Mouse (Mus musculus) macrophage (primary cell): Measurements from ENCODE around the gene Cdh4. TPM values are rescaled to one million over a fixed set of nuclear protein-coding genes. Genes with fewer than 3 reads are reported as not detected.

Experiments used
- H3K27ac ChIP-seq: fragments of 350-480 bp; formaldehyde crosslinking; 2 replicates; pipeline ENCODE4 v1.9.0; 2021
- H3K36me3 ChIP-seq: fragments of 350-480 bp; formaldehyde crosslinking; 2 replicates; pipeline ENCODE4 v1.9.0; 2021; ENCODE audit errors: inconsistent target
- H3K4me3 ChIP-seq: fragments of 350-480 bp; formaldehyde crosslinking; 2 replicates; pipeline ENCODE4 v1.9.0; 2021; ENCODE audit errors: inconsistent target
- H3K79me2 ChIP-seq: fragments of 350-480 bp; formaldehyde crosslinking; 2 replicates; pipeline ENCODE4 v1.9.0; 2021; ENCODE audit errors: inconsistent target
- WGBS: methylation state at CpG from one replicate; pipeline ENCODE4 v1.1.7; 2026; ENCODE audit warnings: inconsistent platforms; ENCODE audit not compliant: missing documents; 5-methylcytosine and 5-hydroxymethylcytosine counted together
- polyA plus RNA-seq: library from polyadenylated mRNA; stranded (reverse); fragments of 250-400 nt; gene quantifications from 3 replicates; pipeline ENCODE4 v1.2.4, GENCODE M21; 2018; ENCODE audit warnings: inconsistent platforms

Gene Cdh4
- polyA plus RNA-seq, 1 experiment from 2014 or later, result not detected

DNA sequence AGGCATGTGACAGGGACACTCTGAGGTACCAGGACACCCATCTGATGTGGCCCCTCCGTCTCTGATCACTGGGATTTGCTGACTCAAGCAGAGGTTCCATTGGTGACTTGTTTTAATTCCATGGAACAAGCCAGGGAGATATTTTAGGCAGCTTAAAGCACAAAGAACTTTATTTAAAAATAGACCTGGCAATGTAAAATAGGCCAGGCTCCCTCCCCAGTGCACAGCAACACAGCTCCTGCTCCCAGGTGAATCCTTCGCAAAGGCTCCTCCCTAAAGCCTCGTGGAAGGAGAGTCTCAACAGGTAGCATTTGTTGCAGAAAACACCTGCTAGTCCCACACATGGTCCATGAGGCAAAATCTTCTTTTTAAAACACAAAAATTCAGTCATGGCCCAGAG, 307.2 kb downstream of the Cdh4 start:
- Histone ChIP-seq H3K79me2 (no peaks in the 10 kb centered on the region), H3K27ac (no peak overlapping the region), H3K4me3 (no peak overlapping the region), H3K36me3 (no peaks in the 10 kb centered on the region)
- WGBS, result 78% methylated on average over 3 of the region's 3 CpGs

DNA sequence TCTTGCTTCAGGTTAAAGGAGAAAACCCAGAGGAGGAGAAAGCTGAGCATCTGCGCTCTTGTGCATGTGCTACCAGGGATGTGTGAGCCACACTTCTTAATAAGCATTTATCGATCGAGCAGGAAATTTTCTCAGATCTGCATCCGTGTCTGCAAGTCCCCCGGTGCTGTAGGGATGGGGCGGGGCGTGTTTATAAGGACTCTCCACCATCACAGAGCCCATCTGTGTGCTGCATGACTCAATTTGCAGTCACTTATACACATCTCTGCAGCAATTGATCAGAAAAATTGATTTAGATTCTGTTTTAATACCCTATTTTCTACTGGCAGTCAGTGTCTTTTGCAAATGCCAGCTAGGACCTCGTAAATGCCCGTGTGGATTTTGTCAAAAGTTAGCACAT, 311.6 kb downstream of the Cdh4 start:
- no peaks in the 10 kb centered on the region for H3K36me3 ChIP-seq
- no peak overlapping the region for H3K4me3 ChIP-seq
- WGBS, result 87% methylated on average over 6 of the region's 9 CpGs
- H3K27ac ChIP-seq, result no peak overlapping the region
- no peaks in the 10 kb centered on the region for H3K79me2 ChIP-seq

DNA sequence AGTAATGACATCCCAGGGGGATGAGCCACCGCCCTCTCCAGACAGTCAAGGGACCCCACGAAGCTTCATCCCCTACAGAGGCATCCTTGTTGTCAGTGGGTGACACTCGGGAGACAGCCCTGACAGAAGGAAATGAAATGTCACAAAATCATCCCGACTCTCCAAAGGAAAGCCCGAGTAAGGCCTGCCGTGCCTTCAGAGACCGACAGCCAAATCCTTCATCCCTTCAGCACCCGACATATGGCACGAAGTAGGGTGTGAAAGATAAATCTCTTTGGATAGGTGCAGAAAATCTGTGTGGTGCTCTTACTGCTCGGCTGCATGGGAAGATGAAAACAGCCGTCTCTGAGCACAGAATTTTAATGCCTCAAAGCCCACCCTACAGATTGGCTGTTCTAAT, 312.5 kb downstream of the Cdh4 start:
- H3K79me2 ChIP-seq, result no peaks in the 10 kb centered on the region
- no peak overlapping the region for H3K27ac ChIP-seq
- no peak overlapping the region for H3K4me3 ChIP-seq
- WGBS, result 85% methylated on average over 11 of the region's 11 CpGs
- no peaks in the 10 kb centered on the region for H3K36me3 ChIP-seq

DNA sequence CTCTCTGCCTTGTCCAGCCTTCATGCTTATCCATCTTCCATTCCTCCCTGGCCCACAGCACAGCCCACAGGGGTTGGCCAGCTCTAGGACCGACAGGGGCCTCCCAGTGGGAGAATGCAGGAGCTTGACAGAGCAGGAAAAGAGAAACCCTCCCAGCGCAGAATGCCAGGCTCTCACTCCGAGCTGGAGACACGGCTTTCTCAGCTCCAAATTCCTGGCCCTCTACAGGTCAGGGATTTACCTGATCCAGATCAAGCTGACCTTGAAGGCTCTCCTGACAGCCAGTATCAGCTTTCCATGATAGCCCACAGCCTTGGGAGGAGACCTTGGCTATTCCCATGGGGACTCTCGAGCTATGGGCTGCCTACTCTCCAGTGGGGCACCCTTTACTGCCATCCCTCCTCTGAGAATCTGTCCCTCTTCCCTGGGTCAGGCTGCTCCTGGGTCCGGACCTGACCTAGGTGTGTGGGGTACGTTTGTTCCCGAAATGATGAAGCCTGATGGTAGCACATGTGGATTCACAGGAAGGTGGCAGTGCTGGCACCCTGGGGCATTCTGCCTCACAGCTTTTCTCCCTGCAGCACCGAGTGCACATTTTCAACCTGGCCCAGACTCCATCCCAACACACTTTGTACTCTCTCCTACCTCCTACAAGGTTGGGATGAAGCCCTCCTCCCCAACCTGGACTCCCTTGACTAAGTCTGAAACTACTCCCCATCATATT, 319.6 kb downstream of the Cdh4 start:
- no peaks in the 10 kb centered on the region for H3K79me2 ChIP-seq
- H3K4me3 ChIP-seq, result no peak overlapping the region
- H3K27ac ChIP-seq, result no peak overlapping the region
- H3K36me3 ChIP-seq, result no peaks in the 10 kb centered on the region
- 78% methylated on average over 9 of the region's 9 CpGs for WGBS

DNA sequence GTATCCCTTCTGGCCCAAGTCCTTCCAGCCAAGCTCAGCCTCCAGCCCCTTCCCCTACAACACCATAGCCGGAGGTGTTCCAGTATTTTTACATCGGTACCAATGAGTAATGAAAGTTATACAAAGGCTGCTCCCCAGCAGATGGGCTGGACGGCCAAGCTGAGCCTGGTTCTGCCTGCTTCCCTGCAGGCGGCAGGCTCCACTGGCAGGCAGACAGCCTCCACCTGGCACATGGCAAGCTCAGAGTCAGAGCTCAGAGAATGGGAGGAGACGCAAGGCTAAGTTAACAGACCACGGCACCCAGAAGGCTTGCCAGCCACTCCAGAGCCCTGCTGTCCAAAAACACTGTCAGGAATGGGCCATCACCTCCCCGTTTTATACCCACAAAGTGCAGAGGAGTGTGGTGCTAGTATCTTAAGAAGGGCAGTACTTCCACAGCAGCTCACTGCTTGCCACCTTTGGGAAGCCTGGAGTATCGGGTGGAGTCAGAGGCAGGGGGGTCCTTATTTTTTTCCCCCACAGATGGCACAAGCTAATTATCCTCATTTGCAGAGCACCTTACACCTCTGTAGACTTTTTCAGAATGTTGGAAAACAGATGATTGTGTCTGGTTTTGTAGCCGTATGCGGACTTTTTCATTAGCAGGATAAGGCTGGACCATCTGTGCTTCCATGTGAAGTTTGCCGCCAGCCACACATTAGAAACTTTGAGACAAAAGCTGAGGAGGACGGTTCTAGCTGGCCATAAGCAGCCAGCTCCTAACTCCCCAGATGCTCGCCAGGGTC, 320.5 kb downstream of the Cdh4 start:
- 86% methylated on average over 13 of the region's 13 CpGs for WGBS
- no peaks in the 10 kb centered on the region for H3K36me3 ChIP-seq
- H3K27ac ChIP-seq, result no peak overlapping the region
- no peak overlapping the region for H3K4me3 ChIP-seq
- H3K79me2 ChIP-seq, result no peaks in the 10 kb centered on the region

DNA sequence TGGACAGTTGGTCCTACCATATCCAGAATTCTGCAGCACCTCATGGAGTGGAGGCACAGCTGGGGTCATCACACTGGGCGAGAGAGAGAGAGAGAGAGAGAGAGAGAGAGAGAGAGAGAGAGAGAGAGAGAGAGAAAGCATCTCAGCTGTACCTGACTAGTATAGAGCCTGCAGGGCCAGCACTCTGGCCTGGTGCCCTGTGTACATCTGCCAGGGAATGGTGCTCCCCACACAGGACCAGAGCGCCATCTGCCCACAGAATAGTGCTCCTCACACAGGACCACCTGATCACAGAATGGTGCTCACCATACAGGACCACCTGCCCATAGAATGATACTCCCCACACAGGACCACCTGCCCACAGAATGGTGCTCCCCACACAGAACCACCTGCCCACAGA, 322.2 kb downstream of the Cdh4 start:
- no peaks in the 10 kb centered on the region for H3K36me3 ChIP-seq
- H3K79me2 ChIP-seq, result no peaks in the 10 kb centered on the region
- 93% methylated on average over 2 of the region's 2 CpGs for WGBS
- H3K4me3 ChIP-seq, result no peak overlapping the region
- no peak overlapping the region for H3K27ac ChIP-seq

DNA sequence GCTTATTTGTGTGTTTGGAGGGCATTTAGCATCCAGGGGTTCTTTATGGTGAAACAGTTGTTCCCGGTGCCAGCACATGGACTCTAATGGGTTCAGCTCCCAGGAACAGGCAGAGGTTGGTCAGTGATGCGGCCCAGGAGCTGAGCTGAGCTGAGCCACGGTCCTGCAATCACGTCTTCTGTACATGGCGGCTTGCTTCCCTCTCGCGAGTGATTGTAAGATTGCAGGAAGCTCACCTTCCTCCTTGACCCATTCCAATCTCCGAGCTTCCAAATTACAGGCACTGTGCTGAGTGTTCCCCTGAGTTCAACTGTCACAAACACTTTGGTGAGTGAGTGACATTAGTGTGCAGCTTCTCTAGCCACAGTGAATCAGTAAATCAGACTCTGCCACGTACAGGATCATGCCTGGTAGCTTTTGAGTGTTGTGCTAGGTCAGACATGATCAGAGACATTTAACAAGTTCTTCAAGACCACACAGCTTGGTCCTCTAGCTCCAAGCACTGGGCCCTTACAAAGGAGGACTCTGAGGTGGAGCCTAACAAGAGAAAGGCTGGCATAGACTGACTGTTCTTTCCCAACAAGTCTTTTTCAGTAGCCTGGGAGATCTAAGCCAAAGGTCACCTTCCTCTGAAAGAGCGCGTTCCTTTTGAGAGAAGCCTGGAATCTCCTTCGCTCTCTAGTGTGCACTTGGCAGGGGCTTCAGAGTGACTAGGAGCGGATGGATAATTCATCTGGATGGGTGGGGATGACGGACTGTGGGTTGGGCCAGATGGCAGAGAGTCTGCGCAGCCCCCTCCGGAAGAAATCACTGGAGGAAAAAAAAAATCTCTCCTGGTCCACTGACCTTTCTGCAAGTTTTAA, 324.7 kb downstream of the Cdh4 start:
- no peaks in the 10 kb centered on the region for H3K36me3 ChIP-seq

DNA sequence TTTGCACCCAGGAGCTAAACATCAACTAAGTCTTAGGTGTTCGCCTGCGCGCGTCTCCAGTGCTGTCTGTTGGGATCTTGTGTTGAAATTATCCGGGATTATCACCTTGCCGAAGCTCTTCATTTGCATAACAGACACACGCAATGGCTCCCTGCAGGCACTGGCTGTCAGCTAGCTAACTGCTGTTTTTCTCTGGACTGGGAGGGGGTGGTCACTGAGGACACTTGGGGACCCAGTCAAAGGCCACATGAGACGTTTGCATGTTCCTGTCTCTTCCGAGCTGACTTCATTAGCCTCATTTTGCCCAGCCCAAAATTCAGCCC, 325.3 kb downstream of the Cdh4 start:
- 29% methylated on average over 9 of the region's 9 CpGs for WGBS
- no peaks in the 10 kb centered on the region for H3K79me2 ChIP-seq
- no peak overlapping the region for H3K27ac ChIP-seq
- no peaks in the 10 kb centered on the region for H3K36me3 ChIP-seq
- no peak overlapping the region for H3K4me3 ChIP-seq

More for the DNA sequence above, 324.7 kb downstream of the Cdh4 start:
- Histone ChIP-seq H3K4me3 (no peak overlapping the region), H3K27ac (no peak overlapping the region), H3K79me2 (no peaks in the 10 kb centered on the region)
- 39% methylated on average over 16 of the region's 16 CpGs for WGBS

DNA sequence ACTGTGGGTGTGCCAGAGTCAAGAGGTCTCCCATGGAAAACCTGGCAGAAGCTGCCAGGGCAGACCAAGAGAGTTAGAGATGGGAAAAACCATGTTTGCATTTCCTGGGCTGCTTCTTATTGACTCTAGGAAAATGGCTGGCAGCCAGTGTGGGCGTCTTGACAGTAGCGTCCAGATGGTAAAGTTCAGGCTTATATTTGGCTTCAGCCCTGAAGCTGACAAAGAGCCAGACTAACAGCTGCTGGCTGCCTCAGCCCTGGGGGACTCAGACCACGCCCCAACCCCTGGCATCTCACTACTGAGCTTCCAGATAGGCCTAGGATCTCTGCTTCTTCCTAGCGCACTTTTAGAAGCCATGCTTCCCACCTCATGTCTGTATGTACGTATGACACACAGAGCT, 326.9 kb downstream of the Cdh4 start:
- Histone ChIP-seq H3K79me2 (no peaks in the 10 kb centered on the region), H3K27ac (no peak overlapping the region), H3K4me3 (no peak overlapping the region), H3K36me3 (no peaks in the 10 kb centered on the region)
- 67% methylated on average over 5 of the region's 5 CpGs for WGBS

DNA sequence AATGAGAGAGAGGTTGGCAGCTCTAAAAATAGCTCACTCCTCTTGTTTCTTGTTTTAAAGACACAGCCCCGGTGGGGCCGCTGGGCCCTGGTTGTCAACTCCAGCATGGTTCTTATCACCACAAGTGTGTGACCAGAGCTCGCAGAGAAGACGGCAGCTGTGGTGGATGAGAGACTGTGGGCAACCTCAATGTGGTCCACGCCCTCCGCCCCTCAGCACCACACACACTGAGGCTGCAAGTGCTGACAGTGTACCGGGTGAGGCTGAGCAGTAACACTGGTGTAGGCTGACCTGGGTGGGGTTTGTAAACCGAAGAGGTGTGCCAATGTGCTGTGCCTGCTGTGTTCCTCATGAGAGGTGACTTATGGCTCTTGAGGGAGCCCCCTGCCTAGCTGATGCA, 327.7 kb downstream of the Cdh4 start:
- Histone ChIP-seq H3K36me3 (no peaks in the 10 kb centered on the region), H3K4me3 (no peak overlapping the region), H3K79me2 (no peaks in the 10 kb centered on the region), H3K27ac (no peak overlapping the region)
- 71% methylated on average over 8 of the region's 8 CpGs for WGBS

DNA sequence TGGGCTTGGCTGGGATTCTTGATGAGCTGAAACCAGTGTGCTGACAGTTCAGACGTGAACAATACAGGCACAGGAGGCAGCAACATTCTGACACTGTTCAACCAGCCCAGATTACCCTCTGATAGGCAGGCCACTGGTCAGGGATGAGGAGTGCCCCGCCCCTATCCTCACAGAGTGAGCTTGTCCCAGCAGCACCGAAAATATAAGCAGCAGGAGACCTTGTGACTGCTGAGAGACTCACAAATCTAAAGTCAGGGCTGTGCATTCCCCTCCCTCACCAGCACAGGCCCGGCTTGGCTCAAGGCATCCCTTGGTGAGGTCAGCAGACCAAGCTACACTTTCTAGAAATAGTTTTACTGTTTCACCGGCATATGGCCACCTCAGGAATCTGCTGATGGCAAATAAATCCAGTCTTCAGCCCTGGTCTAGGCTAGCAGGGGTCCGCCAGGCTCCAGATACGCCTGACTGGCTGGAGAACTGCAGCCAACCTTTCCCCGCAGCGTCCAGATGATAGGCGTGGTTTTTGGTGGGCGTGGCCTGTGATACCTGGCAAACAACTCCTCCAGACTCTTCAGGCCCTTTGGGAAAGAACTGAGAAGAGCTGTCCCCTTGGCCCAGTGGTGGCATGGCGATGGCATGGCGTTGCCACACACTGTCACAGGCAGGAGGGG, 332.3 kb downstream of the Cdh4 start:
- H3K79me2 ChIP-seq, result no peaks in the 10 kb centered on the region
- H3K27ac ChIP-seq, result no peak overlapping the region
- 43% methylated on average over 13 of the region's 13 CpGs for WGBS
- no peaks in the 10 kb centered on the region for H3K36me3 ChIP-seq
- H3K4me3 ChIP-seq, result no peak overlapping the region

DNA sequence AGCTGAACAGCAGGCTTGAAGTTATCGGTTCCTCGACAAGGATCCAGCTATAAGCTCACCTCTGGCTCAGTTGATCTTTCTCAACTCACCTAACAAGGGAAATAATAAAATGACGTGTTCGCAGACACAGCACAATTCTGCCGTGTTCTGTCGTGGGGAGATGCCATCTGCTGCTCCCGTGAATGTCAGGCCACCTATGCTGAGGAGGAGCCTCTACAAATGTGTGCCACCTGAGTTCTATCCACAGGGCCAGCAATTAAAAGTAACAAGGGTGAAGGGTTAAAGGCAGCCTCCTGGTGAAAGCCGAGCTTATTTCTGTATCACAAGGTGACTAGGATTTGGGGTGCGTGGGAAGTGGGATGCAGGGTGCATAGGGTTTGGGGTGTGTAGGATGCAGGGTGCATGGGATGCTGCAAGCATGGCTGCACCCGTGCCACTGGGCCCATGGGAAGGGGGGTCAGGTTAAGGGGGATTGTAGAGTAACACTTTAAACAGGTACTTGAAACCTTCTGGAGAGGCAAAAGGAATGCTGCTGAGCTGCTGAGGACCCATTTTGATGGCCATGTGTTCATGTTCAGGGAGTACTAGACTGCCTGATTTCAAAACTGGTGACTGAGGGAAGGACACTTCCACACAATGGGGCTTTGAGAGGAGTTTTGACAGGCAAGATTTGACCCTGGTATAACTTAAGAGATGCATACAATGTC, 333.9 kb downstream of the Cdh4 start:
- Histone ChIP-seq H3K36me3 (no peaks in the 10 kb centered on the region), H3K4me3 (no peak overlapping the region), H3K27ac (no peak overlapping the region), H3K79me2 (no peaks in the 10 kb centered on the region)
- WGBS, result 88% methylated on average over 10 of the region's 10 CpGs

DNA sequence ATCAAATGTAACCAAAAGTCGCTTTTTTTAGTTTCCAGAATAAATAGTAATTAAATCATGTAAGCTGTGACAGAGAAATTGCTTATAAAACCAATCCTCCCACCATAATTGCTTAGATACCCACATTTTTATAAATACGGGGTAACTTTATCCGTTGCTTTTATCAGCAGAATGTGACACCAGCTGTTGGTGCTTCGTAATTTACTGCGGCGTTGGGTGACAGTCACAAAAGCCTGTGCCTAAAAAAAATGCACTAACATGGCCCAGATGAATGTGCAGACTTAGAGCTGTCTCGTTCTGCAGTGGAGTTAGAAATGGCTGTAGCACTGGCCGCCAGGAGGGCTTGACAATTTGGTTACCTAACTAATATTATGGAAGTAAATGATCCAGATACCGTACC, 337.0 kb downstream of the Cdh4 start:
- Histone ChIP-seq H3K4me3 (no peak overlapping the region), H3K36me3 (no peaks in the 10 kb centered on the region), H3K79me2 (no peaks in the 10 kb centered on the region), H3K27ac (no peak overlapping the region)
- 93% methylated on average over 7 of the region's 9 CpGs for WGBS

DNA sequence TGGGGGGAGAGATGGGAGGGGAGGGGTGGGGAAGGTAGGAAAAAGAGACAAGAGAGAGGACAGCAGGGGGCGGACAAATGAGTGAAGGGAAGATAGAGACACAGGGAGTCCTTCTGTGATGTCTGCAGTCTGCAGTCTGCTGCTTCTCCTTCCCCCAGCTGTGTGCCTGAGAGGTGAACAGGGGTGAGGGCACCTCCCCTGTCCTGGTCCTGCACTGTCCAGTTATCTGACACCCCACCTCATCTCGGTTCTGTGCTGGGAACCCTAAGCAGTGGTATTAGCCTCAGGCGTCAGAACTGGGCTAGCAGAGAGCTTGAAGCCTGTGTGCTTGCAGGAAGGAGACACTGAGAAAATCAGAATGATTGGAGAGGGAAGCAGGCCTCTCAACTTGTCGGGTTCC, 338.7 kb downstream of the Cdh4 start:
- H3K79me2 ChIP-seq, result no peaks in the 10 kb centered on the region
- no peak overlapping the region for H3K27ac ChIP-seq
- no peak overlapping the region for H3K4me3 ChIP-seq
- WGBS, result 66% methylated on average over 4 of the region's 4 CpGs
- no peaks in the 10 kb centered on the region for H3K36me3 ChIP-seq
